Comparison of ENCODE assay signal across 25 mouse cellular contexts in the genomic region with DNA sequence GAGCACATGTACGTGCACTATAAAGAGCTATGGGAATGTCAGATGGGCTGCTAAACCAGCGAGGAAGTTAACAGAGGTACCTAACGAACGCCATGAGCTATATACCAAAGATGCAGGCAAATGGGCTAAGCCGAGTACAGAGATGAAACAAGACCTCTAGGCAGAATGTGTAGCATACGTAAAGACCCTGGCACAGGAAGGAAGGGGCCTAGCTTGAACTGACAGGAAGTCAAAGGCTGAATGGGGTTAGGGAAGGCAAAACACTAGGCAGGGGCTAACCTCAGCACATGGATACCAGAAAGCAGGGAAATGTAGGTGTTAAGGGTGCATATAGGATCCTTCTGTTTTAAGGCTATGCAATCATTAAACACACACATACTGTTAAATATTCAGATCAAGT. TPM values are rescaled to one million over a fixed set of nuclear protein-coding genes. Genes with fewer than 3 reads are reported as not detected.
DNase-seq lines count a peak whose midpoint lies in the region; ATAC-seq lines count a peak whose summit lies in the region.
"Had no signal": no experiment of that assay in that cellular context is flagged by ENCODE, and none has a peak within 500 bp of the region (broad histone marks: within the 10 kb centered on the region; RNA-seq: fewer than 3 reads in every experiment).

No protein-coding gene starts in this region.

- WGBS in hindbrain, embryonic 10.5 days = 80% methylated on average over 6 of the region's 6 CpGs
- 83% methylated on average over 6 of the region's 6 CpGs for WGBS in hindbrain, embryonic 12.5 days
- WGBS in limb, embryonic 10.5 days = 78% methylated on average over 6 of the region's 6 CpGs
- WGBS in midbrain, embryonic 15.5 days = 85% methylated on average over 6 of the region's 6 CpGs

- peaks cover 44% of the 10 kb centered on the region for H3K4me1 ChIP-seq in hindbrain, embryonic 10.5 days (replicated peaks)
- H3K4me1 ChIP-seq in hindbrain, embryonic 12.5 days = peaks cover 20% of the 10 kb centered on the region
- H3K4me1 ChIP-seq in limb, embryonic 10.5 days = peaks cover 35% of the 10 kb centered on the region
- H3K4me1 ChIP-seq in midbrain, embryonic 15.5 days = peaks cover 8% of the 10 kb centered on the region

- H3K27ac ChIP-seq in hindbrain, embryonic 10.5 days = peak overlapping the region; percentile 53; the same call in 1 of the 2 replicates
- H3K27ac ChIP-seq in hindbrain, embryonic 12.5 days = no peak overlapping the region
- H3K27ac ChIP-seq in limb, embryonic 10.5 days = peak overlapping the region; percentile 53; the same call in 1 of the 2 replicates
- H3K27ac ChIP-seq in midbrain, embryonic 15.5 days = no peak overlapping the region
- H3K27ac ChIP-seq: embryonic facial prominence, embryonic 10.5 days; embryonic facial prominence, embryonic 12.5 days; forebrain, embryonic 13.5 days had no signal

- H3K27me3 ChIP-seq in hindbrain, embryonic 10.5 days (ENCODE audit: insufficient read depth, poor library complexity, severe bottlenecking) = 0 out of 2 replicates have a peak, but pooled peaks cover 13% of the 10 kb centered on the region
- H3K27me3 ChIP-seq in hindbrain, embryonic 12.5 days = 0 out of 2 replicates have a peak, but pooled peaks cover 3% of the 10 kb centered on the region
- no peaks in the 10 kb centered on the region for H3K27me3 ChIP-seq in limb, embryonic 10.5 days (ENCODE audit: low read depth, poor library complexity, severe bottlenecking)
- no peaks in the 10 kb centered on the region for H3K27me3 ChIP-seq in midbrain, embryonic 15.5 days (replicated peaks)
- H3K27me3 ChIP-seq: embryonic facial prominence, embryonic 12.5 days; Patski had no signal

- H3K4me2 ChIP-seq in hindbrain, embryonic 12.5 days (replicated peaks) = no peak overlapping the region
- no peak overlapping the region for H3K4me2 ChIP-seq in midbrain, embryonic 15.5 days
- H3K4me2 ChIP-seq: embryonic facial prominence, embryonic 12.5 days; forebrain, embryonic 13.5 days had no signal

- H3K9ac ChIP-seq in hindbrain, embryonic 12.5 days = no peak overlapping the region
- H3K9ac ChIP-seq in midbrain, embryonic 15.5 days = no peak overlapping the region
- H3K9ac ChIP-seq: embryonic facial prominence, embryonic 12.5 days; forebrain, embryonic 13.5 days had no signal

- no peak overlapping the region for H3K4me3 ChIP-seq in hindbrain, embryonic 10.5 days
- no peak overlapping the region for H3K4me3 ChIP-seq in hindbrain, embryonic 12.5 days
- no peak overlapping the region for H3K4me3 ChIP-seq in limb, embryonic 10.5 days
- no peak overlapping the region for H3K4me3 ChIP-seq in midbrain, embryonic 15.5 days
- H3K4me3 ChIP-seq: embryonic facial prominence, embryonic 10.5 days; embryonic facial prominence, embryonic 12.5 days; forebrain, embryonic 13.5 days had no signal

- H3K36me3 ChIP-seq in hindbrain, embryonic 10.5 days = no peaks in the 10 kb centered on the region
- no peaks in the 10 kb centered on the region for H3K36me3 ChIP-seq in hindbrain, embryonic 12.5 days
- H3K36me3 ChIP-seq in limb, embryonic 10.5 days = no peaks in the 10 kb centered on the region
- H3K36me3 ChIP-seq in midbrain, embryonic 15.5 days (replicated peaks) = no peaks in the 10 kb centered on the region
- H3K36me3 ChIP-seq: embryonic facial prominence, embryonic 10.5 days; embryonic facial prominence, embryonic 12.5 days; G1E had no signal

- DNase-seq in hindbrain, embryonic 10.5 days (ENCODE audit: low spot score) = no peak
- DNase-seq in limb, embryonic 10.5 days (ENCODE audit: low spot score) = no peak
- DNase-seq in thymus, postnatal 10 days (ENCODE audit: low spot score in 2 of 2) = peak; percentile 37 to 56
- peak; percentile 34 for DNase-seq in thymus, postnatal 25 days
- no peak for DNase-seq in gastrocnemius, postnatal 10 days
- DNase-seq: adrenal gland, adult 8-10 months; adrenal gland, postnatal 14 days; adrenal gland, postnatal 36 days; B cell, adult 2 months; cerebellum, adult 11-12 months; cerebellum, adult 2 months; cerebellum, adult 9-10 months; cerebellum, postnatal 10 days; cerebellum, postnatal 25 days had no signal

- H3K9me3 ChIP-seq in hindbrain, embryonic 10.5 days = no peaks in the 10 kb centered on the region
- no peaks in the 10 kb centered on the region for H3K9me3 ChIP-seq in hindbrain, embryonic 12.5 days (replicated peaks)
- H3K9me3 ChIP-seq in limb, embryonic 10.5 days (replicated peaks) = no peaks in the 10 kb centered on the region
- no peaks in the 10 kb centered on the region for H3K9me3 ChIP-seq in midbrain, embryonic 15.5 days
- H3K9me3 ChIP-seq: embryonic facial prominence, embryonic 10.5 days; forebrain, embryonic 13.5 days; G1E had no signal

- no peak for ATAC-seq in hindbrain, embryonic 12.5 days (ENCODE audit: low FRiP score)
- ATAC-seq in midbrain, embryonic 15.5 days (replicated peaks) = no peak
- ATAC-seq in monocyte, adult 5-6 weeks (replicated peaks; ENCODE audit: insufficient number of reproducible peaks, low FRiP score, low TSS enrichment, poor library complexity, severe bottlenecking) = no peak
- ATAC-seq: activated CD4-positive, CD25-positive, alpha-beta regulatory T cell, adult 4 months; CD4-positive, CD25-positive, alpha-beta regulatory T cell, adult 4 months; forebrain, embryonic 13.5 days; Patski had no signal

RNA-seq across cellular contexts. Expression of a gene that starts 56.6 kb away (rescaled TPM):
- polyA plus RNA-seq in hindbrain, embryonic 10.5 days (2016; fragmentation: Nextera tagmentation; extraction: Ambion mirVana) = 438 and 682 TPM in 2 replicates
- polyA plus RNA-seq in hindbrain, embryonic 12.5 days (2016; fragmentation: Nextera tagmentation; extraction: Ambion mirVana) = 1,001 and 1,276 TPM in 2 replicates
- polyA plus RNA-seq in limb, embryonic 10.5 days (2016; fragmentation: Nextera tagmentation; extraction: Ambion mirVana) = 317 and 593 TPM in 2 replicates
- polyA plus RNA-seq in midbrain, embryonic 15.5 days (2015; fragmentation: Nextera tagmentation; extraction: Ambion mirVana) = 288 and 345 TPM in 2 replicates
- total RNA-seq in monocyte, adult 5-6 weeks (2017) = 3.5 to 20.8 TPM (median 3.8 TPM) in 3 replicates
- 100 to 1,000 TPM; 954 to 996 TPM for total RNA-seq in gastrocnemius, postnatal 10 days (2021)
- total RNA-seq: CH12.LX, G1E had no signal

Comparison
In these comparisons a context has a peak if more than half of its experiments do, and no peak if none do; other contexts are left out.
1. H3K27ac ChIP-seq: peak in hindbrain, embryonic 10.5 days (single experiment) and limb, embryonic 10.5 days (single experiment); none in hindbrain, embryonic 12.5 days (single experiment) and midbrain, embryonic 15.5 days (single experiment).
2. DNase-seq: peak in thymus, postnatal 10 days (2 of 2) and thymus, postnatal 25 days (single experiment); none in hindbrain, embryonic 10.5 days (single experiment), limb, embryonic 10.5 days (single experiment) and gastrocnemius, postnatal 10 days (single experiment).